13 mouse cellular contexts compared by ENCODE assay signal in the genomic region with DNA sequence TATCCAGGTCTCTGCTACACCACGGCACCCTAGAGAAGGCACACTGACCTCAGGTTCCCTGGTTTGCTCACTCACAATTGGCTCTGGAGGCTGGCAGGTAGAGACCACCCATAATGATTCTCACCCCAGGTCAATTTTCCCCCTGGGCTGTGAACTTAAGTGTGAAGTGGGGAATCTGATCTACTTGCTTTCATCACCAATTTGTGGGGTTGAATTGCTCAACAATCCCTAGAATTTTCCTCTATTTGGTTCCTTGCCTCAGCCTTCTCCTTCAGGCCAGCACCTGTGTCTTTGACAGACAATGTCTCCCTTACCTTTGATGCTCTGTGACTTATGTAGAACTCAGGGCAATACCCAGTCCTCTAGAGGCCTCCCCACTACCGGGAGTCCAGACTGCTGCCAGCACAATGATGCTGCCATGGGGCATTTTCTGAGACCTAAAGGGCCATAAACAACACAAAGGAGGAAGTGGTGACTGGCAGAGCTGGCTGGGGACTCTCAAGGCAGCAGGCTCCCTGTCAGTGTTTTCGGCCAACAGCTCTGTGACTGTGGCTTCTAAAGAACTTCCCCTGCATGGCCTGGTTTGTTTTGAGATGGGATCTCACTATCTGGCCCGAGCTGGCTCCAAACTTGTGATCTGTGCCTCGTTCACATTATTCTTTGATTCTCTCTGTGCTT.
DNase-seq lines count a peak whose midpoint lies in the region; ATAC-seq and TF ChIP-seq lines count a peak whose summit lies in the region.
"Had no signal": no experiment of that assay in that cellular context is flagged by ENCODE, and none has a peak within 500 bp of the region (broad histone marks: within the 10 kb centered on the region; RNA-seq: fewer than 3 reads in every experiment).

No protein-coding gene starts in this region.

- peak overlapping the region; percentile 9; the same call in 1 of the 2 replicates for H3K27ac ChIP-seq in liver, postnatal 0 days (ENCODE audit: low read depth)
- peak overlapping the region; percentile 56 for H3K27ac ChIP-seq in spleen, adult 2 months (ENCODE audit: insufficient read depth, low read length)
- no peak overlapping the region for H3K27ac ChIP-seq in hindbrain, embryonic 10.5 days
- H3K27ac ChIP-seq: embryonic facial prominence, embryonic 12.5 days; hindbrain, embryonic 12.5 days had no signal

- no peak overlapping the region for H3K4me3 ChIP-seq in liver, postnatal 0 days (ENCODE audit: low read depth, low read length)
- no peak overlapping the region for H3K4me3 ChIP-seq in spleen, adult 2 months (ENCODE audit: extremely low read depth, insufficient read depth, insufficient read length)
- H3K4me3 ChIP-seq in hindbrain, embryonic 10.5 days, result no peak overlapping the region
- H3K4me3 ChIP-seq: embryonic facial prominence, embryonic 12.5 days; hindbrain, embryonic 12.5 days; megakaryocyte, embryonic 14.5 days had no signal

- no peaks in the 10 kb centered on the region for H3K9me3 ChIP-seq in liver, postnatal 0 days (ENCODE audit: low read length)
- no peaks in the 10 kb centered on the region for H3K9me3 ChIP-seq in hindbrain, embryonic 10.5 days
- H3K9me3 ChIP-seq: embryonic facial prominence, embryonic 12.5 days; G1E; hindbrain, embryonic 12.5 days had no signal

- TF ChIP-seq EP300 in liver, postnatal 0 days (IDR thresholded peaks at IDR 0.05; ENCODE audit: low read depth), result no peak

- H3K4me1 ChIP-seq in liver, postnatal 0 days (ENCODE audit: insufficient read depth), result no peaks in the 10 kb centered on the region
- H3K4me1 ChIP-seq in spleen, adult 2 months (ENCODE audit: control insufficient read depth, insufficient read depth, insufficient read length), result peaks cover 12% of the 10 kb centered on the region
- peaks cover 13% of the 10 kb centered on the region; the same call in 1 of the 2 replicates for H3K4me1 ChIP-seq in hindbrain, embryonic 10.5 days (replicated peaks)
- H3K4me1 ChIP-seq: hindbrain, embryonic 12.5 days had no signal

- intact Hi-C loops in left cerebral cortex, postnatal 14 days (cut with DNase I), result no loop called here
- intact Hi-C loops in left cerebral cortex, postnatal 36 days (cut with DNase I), result no loop called here

- no peak for TF ChIP-seq POLR2A in spleen, adult 2 months (IDR thresholded peaks at IDR 0.05; ENCODE audit: low read depth, low read length)

- DNase-seq in left cerebral cortex, postnatal 14 days (ENCODE audit: low spot score in 2 of 2), result peak; percentile 20 to 29
- DNase-seq in left cerebral cortex, postnatal 36 days (ENCODE audit: low spot score in 2 of 2), result no peak
- peak; percentile 33 for DNase-seq in liver, postnatal 0 days
- peak; percentile 60 to 67 for DNase-seq in spleen, adult 2 months (ENCODE audit: low read depth in 1 of 2, low spot score in 2 of 2)
- DNase-seq in cerebellum, postnatal 14 days, result no peak
- no peak for DNase-seq in kidney, postnatal 25 days
- no peak for DNase-seq in hindbrain, embryonic 10.5 days (ENCODE audit: low spot score)
- DNase-seq: thymus, adult 2 months had no signal

- H3K27me3 ChIP-seq in liver, postnatal 0 days (ENCODE audit: insufficient read depth, low read length), result no peaks in the 10 kb centered on the region
- H3K27me3 ChIP-seq in spleen, adult 2 months (ENCODE audit: control insufficient read depth, insufficient read depth, low read length), result no peaks in the 10 kb centered on the region
- H3K27me3 ChIP-seq in hindbrain, embryonic 10.5 days (ENCODE audit: insufficient read depth, poor library complexity, severe bottlenecking), result no peaks in the 10 kb centered on the region
- H3K27me3 ChIP-seq: embryonic facial prominence, embryonic 12.5 days; hindbrain, embryonic 12.5 days; megakaryocyte, embryonic 14.5 days had no signal

- 44% methylated on average over 5 of the region's 5 CpGs for WGBS in liver, postnatal 0 days (ENCODE audit: insufficient replicate concordance)
- 23% methylated on average over 5 of the region's 5 CpGs for whole genome bisulfite sequencing in spleen, adult 2 months
- WGBS in hindbrain, embryonic 10.5 days, result 71% methylated on average over 5 of the region's 5 CpGs

- H3K9ac ChIP-seq in liver, postnatal 0 days (replicated peaks), result no peak overlapping the region
- H3K9ac ChIP-seq: embryonic facial prominence, embryonic 12.5 days; hindbrain, embryonic 12.5 days had no signal

- peak; percentile 65 for ATAC-seq in activated CD4-positive, CD25-positive, alpha-beta regulatory T cell, adult 4 months
- ATAC-seq in liver, postnatal 0 days, result peak; percentile 27; the same call in 1 of the 2 replicates

- no peak overlapping the region for H3K4me2 ChIP-seq in liver, postnatal 0 days (ENCODE audit: low read depth, low read length)
- H3K4me2 ChIP-seq: embryonic facial prominence, embryonic 12.5 days; hindbrain, embryonic 12.5 days had no signal

- no peak for TF ChIP-seq CTCF in liver, postnatal 0 days (IDR thresholded peaks at IDR 0.05; ENCODE audit: low read depth)
- TF ChIP-seq CTCF in spleen, adult 2 months (IDR thresholded peaks at IDR 0.05; ENCODE audit: extremely low read depth, insufficient read depth, insufficient read length, insufficient replicate concordance), result no peak

- no peaks in the 10 kb centered on the region for H3K36me3 ChIP-seq in liver, postnatal 0 days (replicated peaks; ENCODE audit: insufficient read depth, low read length)
- H3K36me3 ChIP-seq in spleen, adult 2 months (ENCODE audit: control insufficient read depth, insufficient read depth, low read length), result no peaks in the 10 kb centered on the region
- H3K36me3 ChIP-seq in hindbrain, embryonic 10.5 days, result no peaks in the 10 kb centered on the region
- H3K36me3 ChIP-seq: embryonic facial prominence, embryonic 12.5 days; G1E; hindbrain, embryonic 12.5 days had no signal

Comparison
In these comparisons a context has a peak if more than half of its experiments do, and no peak if none do; other contexts are left out.
1. DNase-seq: peak in left cerebral cortex, postnatal 14 days (2 of 2), liver, postnatal 0 days (single experiment) and spleen, adult 2 months (2 of 2); none in left cerebral cortex, postnatal 36 days (0 of 2), cerebellum, postnatal 14 days (0 of 2), kidney, postnatal 25 days (0 of 2) and hindbrain, embryonic 10.5 days (single experiment).